Mouse (Mus musculus) lung, postnatal 4 days (tissue): ENCODE measurements around the gene Copz2.

Experiments
- DNase-seq, 2 experiments: peaks; one replicate each; pipeline ENCODE4 v3.0.0; 2021

Copz2 gene

GRCm38 (mm10) chr11:96908594-96908993 is 58.9 kb downstream of the Copz2 start:
- DNase-seq = no peak

- peak; percentile 76 to 86 for DNase-seq
Measured at GRCm38 (mm10) chr11:96910003-96910402, 60.3 kb downstream of the Copz2 start.
